Mouse (Mus musculus) telencephalon, adult 2 months (tissue): ENCODE data around the gene Tmem184b.

Experiments used
- DNase-seq: peaks from one replicate; pipeline ENCODE4 v3.0.0-alpha.2; 2011; ENCODE audit warnings: low read depth, low spot score

The Tmem184b gene

DNA sequence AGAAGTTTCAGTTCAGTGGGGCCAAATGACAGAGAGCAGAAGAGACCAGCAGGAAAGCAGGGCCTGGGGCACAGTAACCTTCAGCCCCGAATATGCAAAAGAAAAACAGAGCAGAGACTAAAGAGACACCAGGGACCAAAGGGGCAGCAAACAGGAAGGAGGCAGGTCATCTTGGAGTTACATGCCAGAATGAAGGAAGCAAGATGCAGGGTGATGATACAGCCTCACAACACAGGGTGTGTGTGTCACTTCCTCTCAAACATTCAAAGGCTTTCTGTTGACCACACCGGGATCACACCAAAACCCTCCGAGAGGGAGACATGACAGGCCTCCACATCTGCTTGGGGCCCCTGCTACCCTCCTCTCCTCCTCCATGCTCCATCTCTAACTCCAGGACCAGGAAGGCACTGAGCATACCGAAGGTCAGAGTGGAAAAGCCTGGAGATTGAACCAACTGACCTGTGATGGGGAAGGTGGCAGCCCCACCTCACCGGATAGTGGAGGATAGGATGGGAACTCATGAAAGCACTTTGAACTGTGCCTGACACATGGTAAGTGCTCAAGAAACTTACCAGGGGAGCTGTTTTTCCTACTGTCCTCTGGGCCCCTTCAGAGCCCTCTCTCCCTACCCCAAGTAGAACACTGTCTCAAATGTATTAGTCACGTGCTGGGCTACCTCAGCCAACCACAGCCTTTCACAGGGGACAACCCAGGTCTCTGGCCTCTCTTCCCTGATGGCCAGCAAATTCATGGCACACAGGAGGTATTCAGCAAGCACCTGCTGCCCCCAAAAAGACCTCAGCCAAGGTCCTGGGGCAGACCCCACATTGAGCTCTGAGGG lies 3.0 kb downstream of the Tmem184b start:
- DNase-seq, result no peak

DNA sequence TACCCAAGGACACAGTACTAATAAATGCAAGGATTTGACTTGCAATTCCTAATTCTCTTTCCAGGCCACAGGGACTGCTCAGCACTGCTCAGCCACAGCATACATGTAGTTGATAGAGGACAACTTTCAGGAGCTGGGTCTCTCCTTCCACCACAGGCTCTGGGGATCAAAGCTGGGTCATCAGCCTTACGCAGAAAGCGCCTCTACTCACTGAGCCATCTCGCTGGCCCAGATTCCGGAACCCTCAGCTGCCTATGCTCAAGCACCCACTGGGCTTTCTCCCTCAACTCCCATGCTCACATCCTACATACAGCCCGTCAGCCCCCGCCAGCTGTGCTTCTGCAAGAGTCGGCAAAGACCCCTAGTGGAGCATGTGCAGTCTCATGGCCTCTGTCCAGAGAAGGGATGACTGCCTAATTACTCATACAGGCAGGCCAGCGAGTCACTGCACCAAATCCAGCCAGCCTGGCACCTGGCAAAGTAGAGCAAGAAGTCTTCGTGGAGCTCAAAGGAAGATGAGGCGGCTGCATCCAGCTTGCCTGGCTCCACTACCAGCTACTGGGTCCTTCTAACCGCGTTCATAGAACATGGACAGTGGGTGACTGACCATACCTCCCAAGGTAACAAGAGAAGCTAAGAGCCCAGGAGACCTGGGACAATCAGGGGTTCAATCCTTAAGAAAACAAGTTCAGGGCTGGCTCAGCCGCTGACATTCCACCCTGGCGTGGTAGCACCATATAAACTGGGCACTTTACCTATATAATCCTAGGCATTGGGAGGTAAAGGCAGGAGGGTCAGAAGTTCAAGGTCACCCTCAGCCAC lies 3.9 kb downstream of the Tmem184b start:
- DNase-seq, result no peak

DNA sequence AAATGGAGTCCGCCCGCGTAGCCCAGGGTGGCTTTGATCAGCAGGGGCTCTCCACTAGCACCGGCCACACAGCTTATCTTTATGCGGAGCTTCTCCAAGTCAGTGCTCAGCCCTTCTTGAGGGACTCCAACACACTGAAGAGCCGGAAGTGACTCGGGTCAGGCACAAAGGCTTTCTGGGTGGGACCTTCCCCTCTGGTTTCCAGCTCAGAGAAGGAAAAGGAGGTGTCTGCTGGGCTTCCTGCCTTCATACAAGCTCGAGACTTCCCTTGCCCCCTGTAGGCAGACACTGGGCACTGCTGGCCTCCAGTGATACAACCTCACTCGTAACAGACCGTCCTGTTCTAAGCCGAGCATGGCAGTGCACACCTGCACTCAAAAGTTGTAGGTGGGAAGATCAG lies 6.6 kb downstream of the Tmem184b start:
- no peak for DNase-seq

DNA sequence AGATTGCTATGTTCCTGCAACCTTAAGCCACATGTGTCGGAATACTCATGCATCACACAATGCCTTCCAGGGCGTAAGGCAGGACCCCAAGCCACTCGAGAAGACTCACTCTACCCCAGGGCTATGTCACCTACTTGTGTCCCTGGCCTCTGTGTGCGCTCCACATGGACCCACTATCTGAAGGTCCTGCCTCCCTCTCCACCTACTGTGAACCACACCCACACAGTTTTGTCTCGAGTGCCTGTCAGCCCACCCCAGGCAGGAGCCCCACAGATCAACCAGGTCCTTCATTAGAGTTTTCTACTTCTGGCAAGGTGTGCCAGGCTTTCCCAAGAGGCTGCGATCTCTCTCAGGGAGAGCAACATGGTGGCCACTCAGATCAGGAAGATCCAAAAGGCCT lies 8.1 kb downstream of the Tmem184b start:
- no peak for DNase-seq

DNA sequence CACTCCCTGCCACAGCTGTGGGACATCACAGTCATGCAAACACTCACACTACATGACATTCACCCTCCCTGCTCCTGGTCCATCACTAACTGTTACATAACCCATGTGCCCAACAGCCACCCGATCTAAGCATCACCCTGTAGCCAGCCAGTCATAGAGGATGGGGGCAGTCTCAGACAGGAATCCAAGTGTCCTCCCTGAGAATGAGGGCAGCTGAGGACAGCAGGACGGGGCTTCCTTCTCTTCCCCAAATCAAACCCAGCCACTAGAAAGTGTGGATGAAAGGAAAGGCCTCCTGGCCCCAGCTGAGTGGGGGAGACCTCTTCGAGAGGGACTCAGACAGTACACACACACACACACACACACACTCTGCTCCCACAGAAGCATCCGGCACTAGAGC lies 8.5 kb downstream of the Tmem184b start:
- no peak for DNase-seq

DNA sequence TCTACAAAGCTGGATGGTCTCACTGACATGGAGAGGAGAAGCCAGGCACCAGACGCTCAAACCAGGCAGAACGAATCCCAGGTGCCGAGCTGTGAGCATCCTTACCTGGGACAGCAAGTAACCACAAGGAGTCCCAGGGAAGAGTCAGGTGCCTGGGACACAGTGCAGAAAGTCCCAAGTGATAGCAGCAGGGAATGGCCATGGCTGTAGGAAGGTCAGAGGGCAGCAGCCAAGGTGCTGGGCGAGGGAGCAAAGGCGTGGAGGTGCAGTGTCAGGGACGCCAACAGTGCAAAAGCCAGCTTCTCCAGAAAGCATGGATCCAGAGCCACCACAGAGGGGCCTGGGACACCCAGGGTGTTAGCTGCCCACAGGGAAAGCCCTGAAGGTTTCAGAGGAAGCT lies 10.3 kb downstream of the Tmem184b start:
- DNase-seq, result no peak

DNA sequence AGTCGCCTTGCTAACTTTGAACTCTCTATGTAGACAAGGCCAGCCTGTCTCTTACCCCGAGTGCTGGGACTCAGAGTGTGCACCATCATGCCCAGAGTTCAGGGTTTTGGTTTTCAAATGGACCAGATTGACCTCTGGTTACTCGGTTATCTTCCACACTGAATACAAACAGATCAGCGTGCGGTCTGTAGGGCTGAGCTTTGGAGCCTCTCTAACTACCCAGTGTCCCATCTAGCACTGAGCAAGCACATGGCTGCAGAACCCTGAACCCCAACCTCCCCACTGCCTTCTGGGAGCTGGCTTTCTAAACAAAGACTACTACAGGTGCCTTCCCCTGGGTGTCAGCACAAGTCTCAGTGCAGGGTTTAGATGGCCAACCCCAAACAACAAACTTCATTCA lies 10.8 kb downstream of the Tmem184b start:
- DNase-seq, result no peak

DNA sequence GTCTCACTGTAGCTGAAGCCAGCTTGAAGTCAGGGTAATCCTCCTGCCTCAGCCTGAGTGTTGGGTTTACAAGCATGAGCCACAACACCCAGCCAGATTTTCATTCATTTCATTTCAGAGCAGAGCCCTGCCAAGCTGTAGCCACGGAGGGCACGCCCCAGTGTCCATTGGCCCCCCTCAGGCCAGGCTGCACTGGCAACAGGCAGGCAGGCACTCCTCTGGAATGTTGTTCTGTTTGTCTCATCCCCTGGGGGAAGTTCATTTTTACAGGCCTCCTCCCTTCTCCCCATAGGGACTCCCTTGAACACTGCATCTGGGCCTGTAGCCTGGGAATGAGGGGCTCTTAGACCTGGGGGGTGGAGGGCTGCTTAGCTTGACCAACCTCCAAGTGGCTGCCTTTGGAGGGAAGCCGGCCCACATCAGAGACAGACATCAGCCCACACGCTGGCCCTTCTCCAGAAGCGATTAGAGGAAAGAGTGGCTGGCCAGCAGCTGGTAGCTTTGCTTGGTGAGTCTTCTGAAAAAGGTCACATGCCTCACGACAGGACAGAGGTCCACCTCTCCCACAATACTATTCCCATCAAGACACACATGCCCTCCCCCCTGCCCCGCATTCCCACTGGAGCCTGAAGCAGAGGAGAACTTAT lies 11.8 kb downstream of the Tmem184b start:
- no peak for DNase-seq

DNA sequence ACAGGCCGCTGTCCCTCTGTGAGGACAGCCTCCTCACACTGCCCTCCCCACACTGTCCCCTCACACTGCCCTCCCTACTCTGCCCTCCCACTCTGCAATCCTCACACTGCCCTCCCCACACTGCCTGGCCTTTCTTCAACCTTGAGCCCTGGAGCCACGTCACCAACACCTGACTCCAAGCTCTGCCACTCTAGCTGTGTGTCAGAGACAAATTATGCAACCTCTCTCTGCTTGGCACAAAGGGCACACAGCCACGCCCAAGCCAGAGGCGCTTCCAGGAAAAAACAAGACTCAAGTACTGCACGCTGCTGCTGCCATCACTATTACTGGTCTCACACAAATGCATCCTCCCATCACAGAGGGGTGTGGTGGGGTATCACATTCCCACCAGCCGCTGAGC lies 12.9 kb downstream of the Tmem184b start:
- no peak for DNase-seq

DNA sequence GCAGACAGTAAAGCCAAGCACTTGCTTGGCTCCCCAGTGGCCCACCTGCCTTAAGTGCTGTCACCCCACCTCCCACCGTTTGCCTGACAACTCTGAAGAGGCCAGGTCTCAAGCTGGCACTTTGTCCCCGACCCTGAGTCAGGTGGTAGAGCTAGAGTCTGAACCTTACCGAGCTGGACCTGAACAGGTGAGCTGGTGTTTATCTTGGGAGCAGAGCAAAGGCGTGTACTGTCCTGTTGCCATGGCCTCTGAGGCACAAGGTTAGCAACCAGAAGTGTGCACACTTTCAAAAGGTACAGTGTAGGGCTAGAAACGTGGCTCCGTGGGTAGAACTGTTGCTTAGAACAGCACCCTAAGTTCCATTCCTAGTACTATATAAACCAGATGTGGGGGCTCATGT lies 15.2 kb downstream of the Tmem184b start:
- no peak for DNase-seq

DNA sequence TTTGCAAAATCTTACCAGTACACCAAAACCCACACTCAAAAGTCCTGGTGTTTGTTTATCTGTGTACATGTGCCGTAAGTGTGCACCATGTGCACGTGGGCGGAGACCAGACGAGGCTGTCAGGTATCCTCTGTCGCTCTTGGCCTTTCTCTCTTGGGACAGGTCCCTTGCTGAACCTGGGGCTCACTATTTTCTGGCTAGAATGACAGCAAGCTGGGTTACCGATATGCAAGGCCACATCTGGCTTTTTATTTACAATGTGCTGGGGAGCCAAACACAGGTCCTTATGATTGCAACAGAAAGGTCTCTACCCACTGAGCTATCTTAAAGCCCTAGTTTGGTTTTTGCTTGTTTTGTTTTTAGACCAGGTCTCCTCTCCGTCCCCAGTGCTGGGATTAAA lies 15.8 kb downstream of the Tmem184b start:
- DNase-seq, result no peak

DNA sequence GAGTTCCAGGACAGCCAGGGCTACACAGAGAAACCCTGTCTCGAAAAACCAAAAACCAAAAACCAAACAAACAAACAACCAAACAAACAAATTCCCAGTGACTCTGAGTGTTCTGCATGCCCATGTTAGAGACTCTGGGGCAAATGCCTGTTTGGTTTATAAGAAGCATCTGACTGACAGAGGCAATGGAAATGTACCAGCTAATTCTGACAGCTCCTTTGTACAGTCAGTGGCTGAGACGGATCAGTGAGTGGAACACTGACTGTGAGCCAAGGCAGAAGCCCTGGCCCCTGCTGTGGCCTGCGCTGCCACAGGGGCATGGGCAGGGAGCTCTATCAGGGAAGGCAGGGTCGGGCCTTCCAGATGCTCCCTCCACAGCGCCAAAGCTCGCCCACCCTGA lies 16.3 kb downstream of the Tmem184b start:
- no peak for DNase-seq

DNA sequence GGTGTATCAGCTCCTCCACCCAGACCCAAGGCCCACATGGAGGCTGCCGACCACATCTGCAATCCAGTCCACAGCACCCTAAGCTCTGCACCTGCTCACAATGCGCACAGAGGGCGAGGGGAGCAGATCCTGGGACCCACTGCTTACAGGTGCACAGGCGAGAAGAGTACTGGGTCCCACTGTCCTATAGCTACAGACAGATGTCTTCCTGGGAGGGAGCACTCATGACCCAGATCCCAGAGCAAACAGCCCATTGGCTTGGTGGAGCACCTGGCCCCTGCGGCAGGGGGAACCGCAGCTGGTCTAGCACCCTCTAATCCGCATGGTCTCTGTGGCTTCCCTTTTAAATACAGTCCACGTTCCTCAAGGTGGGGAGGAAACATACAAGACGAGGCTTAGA lies 21.7 kb downstream of the Tmem184b start:
- no peak for DNase-seq

DNA sequence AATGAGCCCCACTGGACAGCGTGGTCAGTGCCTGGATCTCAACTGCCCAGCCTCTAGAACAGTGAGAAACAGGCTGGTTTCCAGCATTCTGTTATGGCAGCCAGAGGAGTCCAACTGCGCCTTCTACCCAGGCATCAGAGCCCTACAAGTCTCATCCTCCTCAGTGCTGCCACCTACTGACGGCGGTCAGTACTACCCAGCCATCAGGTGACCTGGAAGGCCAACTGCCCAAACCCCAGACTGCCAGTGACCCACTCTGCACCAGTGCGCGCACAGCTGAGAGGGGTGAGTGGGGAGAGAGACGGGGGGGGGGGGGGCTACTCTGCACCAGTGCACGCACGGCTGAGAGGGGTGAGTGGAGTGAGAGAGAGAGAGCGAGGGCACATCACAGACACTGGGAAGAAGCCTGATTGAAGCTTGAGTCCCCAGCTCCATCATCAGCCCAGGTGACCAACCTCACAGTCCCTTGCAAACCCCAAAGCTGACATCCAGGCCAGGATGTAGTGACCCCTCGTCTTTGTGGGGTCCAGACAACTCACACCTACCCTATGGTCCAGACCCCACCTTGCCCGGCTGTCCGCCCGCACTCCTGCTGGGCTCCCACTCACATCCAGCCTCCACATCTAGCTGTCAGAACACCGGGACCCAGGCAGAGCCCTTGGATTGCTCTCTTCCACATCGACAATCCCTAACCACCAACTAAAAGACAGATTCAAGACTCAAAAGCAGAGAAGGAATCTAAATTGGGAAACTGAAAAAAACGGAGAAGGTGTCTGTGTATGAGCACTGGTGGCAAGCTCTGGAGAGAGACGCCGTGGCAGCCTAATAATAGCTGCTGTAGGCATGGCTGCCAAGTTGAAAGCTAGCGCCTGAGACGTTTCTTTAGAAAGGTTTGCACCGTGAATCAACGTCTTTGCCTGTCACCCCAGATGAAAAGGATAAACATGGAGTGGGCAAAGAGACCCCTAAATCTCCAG lies 22.6 kb downstream of the Tmem184b start:
- peak; percentile 89 for DNase-seq

DNA sequence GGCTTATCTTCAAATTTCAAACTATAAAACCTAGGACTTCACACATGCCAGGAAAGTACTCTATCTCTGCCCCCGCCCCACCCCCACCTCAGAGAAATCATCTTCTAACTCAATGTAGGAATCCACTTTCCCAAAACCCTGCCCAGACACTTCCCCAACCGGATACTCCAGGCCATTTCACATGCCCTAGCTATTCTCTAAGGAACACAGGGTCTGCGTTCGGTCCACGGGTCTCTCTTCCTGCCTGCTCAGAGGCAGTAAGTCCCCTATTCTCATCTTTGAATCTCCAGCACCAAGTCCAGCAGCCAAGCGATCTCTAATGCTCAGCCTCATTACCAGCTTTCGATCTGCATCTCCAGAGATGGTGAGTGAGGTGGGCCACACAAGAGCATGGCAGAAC lies 23.7 kb downstream of the Tmem184b start:
- no peak for DNase-seq

DNA sequence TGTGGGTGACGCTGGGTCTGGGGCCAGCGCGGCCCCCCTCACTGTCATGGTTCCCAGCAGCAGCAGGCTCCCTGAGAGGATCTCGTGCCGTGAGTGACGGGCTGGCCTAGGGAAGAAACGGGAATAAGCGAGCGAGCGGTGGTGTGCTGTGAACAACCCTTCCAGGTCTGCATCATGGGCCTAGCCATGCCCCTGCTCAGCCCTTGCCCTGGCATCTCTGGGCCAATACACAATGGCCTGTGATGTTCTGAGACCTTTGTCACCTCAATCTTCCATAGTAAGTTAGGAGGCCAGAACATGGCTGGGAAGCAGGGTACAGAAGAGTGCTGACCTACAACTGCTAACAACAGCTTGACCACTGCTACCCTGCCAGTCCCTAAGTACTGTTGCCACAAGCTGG lies 24.8 kb downstream of the Tmem184b start:
- no peak for DNase-seq

DNA sequence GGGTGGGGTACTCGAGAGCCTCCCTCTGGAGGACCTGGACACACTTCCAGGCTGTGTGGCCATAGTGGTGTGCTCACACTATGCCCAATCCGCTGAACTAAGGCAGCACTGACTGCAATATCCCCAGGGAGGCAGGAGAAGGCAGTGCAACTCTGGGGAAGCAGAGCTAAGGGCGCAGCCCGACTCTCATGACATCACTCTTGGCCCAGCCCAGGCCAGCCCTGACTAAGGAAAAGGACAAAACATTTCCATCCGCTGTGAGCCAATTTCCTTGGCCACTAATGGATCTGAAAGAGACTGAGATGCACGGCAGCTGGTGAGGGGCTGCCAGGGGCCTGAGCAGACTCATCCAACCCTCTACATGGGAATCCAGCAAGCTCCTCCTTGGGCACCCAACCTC lies 25.7 kb downstream of the Tmem184b start:
- DNase-seq, result no peak

DNA sequence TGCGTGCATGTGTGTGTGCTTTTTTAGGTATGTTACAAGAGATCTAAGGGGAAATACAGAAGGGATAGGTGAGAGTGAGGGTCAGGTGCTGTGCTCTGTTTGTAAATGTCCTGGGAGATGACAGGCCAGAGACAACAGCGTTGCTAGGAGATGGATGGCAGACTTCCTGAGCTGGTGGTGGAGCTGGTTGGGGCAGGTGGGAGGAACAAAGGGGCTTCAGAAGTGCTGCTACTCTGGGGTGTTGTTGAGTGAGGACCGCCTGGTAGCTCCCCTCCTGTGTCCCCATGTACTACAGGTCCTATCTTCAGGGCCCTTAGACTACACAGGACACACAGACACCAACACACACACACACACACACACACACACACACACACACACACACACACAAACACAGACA lies 28.6 kb downstream of the Tmem184b start:
- no peak for DNase-seq

DNA sequence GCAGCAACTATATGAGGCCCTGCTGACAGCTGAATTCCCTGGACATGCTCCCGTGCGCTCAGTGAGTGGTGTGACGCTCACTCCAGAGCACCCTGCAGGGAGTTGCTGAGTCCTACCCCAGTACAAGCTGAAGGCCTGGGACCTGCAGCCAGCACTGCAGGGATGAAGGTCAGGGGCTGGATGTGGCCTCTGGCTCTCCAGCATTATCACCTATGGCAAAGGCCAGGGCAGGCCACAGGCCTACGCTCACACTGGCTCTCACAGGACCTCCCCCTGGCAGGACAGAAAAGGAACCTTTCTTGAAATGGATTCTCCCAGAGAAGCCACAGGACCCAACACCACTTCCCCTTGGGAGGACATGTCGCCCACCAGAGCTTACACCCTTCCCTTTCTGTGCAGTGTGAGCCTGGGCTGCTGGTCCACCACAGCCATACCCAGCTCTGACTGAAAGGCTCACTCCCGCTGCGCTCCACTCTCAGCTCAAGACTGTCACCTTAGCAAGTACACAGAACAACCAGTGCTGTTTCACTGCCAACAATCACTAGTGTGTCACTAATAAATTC lies 33.0 kb downstream of the Tmem184b start:
- DNase-seq, result no peak

DNA sequence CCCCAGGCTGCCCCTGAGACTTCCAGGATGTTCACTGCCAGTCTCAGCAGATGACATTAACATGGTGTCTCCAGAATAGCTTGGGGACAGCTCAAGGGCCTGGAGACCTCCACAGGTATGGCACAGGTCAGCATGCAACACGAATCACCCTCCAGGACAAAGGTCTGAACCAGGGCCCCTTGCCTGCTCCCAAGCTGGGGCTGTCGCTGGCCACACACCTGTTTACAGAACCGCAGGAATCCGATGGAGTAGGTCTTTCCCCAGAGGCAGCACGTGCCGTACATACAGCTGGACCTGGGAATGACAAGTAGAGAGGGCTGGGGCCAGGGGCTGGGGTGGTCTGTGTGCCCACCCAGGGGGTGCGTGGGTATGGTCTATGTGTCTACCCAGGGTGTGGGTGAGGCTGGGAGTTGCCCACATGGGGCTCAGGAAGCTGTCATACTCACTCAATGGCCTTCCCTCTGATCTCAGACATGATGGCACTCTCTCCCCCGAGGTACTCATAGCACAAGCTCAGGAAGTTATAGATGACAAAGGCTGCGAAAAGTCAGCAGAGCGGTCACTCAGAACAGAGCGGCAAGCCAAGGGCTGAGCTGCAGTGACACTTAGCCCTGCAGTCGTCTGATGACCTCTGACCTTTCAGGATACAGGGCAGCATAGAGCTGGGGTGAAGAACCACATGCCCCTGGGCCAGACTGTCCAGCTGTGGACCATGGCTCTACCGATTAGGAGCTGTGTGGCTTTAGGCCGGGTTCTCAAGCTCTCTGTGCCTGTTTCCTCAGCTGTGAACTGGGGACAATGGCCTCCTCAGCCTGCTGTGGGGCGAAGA lies 33.7 kb downstream of the Tmem184b start:
- DNase-seq, result no peak
